Mouse (Mus musculus) MN1 (cell line): ENCODE measurements at regions not wholly inside any gene's neighbourhood (a gene's known extent, or its start where the extent isn't known, plus 50 kb on each side); places are given as distances from the start of the nearest gene placed in this dataset.

Experiments
- DNase-seq: peaks from one replicate; pipeline ENCODE4 v3.0.0-alpha.2; 2016; ENCODE audit warnings: low spot score

DNA sequence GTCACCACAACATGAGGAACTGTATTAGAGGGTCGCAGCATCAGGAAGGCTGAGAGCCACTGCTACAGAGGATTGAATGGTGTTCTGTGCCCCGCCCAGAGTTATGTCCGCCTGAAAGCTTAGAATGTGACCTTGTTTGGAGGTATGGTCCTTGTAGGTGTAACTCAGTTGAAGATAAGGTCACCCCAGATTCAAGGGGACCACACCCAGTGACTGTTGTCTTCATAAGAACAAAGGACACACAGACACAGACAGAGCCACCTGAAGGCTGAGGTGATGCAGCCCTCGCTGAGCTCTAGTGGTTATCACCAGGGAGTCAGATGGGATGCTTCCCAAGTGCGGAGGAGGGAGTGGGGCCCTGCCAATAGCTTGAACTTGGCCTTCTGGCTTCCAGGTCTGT lies 89.9 kb upstream of the 1600014C23Rik start:
- DNase-seq, result no peak

DNA sequence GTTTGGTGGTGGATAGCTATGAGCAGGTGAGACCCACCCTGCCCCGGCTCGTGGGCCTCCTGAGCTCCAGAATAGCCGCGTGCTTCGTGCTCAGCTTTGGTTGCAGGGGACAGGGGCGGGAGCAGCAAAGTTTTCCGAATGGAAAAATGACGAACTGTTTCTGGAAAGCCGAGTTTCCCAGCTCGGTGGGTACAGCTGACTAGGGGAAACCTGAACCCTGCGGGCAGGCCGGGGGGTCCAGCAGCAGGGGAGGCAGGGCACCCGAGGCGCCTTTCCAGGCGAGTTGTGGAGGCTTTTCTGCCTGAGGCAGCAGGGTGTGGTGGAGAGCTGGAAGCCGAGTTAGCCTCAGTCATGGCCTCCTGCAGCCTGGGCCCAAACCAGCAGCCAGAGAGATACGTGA lies 88.8 kb upstream of the 1600014C23Rik start:
- no peak for DNase-seq

DNA sequence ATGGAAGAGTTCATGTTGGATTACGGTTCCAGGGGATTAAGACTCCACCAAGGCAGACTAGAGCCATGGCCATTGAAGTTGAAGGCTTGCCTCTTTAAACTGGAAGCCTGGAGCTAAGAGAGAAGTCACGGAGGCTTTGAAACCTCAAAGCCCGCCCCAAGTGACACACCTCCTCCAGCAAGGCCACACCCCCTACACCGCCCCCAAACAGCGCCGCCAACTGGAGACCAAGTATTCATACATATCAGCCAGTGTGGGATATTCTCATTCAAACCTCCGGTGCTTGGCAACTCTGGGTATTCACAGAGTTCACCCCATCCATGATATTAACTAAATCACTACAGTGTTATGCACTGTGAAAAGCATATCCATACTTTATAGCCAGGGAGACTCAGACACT lies 87.7 kb upstream of the 1600014C23Rik start:
- DNase-seq, result no peak

DNA sequence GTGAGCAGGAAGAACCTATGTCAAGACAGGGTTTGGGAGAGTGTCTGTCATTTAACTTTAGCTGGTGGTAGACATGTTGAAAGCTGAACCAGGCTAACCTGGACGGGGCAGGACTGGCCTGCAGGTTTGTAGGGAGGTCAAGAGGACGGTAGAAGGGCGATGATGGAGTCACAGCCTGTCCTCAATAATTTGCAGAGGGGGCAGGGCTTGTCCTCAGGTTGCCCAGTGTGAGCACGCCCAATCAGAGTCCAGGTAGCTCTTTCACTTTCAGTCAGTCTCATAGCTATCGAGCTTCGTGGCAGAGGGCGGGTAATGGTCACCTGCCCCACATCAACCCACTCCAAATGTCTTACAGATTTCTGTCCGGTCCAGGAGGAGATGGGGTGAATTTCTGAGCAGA lies 85.5 kb upstream of the 1600014C23Rik start:
- DNase-seq, result no peak

DNA sequence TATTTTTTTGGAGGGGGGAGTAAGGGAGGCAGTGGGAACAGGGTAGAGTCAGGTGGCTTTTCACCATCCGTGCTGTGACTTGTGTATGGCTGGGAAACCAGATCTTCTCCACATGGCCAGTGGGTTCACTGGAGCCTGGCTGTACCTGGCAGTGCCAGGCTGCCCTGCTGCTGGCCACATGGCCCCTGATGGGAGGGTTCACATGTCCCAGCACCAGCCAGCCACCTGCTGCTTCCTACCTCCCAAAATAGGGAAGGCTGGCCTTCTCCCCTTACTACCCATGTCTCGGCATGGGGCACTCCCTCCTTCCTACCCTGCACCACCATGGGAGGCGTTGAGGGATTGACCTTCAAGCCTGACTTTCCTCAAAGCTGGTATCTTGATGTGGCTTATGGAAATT lies 82.9 kb upstream of the 1600014C23Rik start:
- peak; percentile 76 for DNase-seq

DNA sequence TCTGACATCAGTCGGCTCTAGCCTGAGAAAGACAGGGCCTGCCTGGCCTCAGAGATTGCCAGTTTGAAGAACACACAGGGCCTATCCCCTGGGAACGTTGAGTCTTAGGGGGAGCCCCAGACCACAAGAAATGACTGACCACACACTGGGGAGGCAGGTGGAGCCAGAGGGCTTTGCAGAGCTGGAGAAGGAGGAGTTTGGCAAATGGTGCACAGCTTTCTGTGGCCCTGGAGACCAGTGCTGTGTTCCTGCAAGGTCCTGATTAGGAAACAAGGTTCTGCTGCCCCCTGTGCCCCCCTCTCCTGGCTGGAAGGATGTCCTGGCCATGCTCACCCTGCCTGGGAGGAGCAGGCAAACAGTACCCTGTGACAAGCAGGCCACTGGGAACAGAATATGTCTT lies 82.2 kb upstream of the 1600014C23Rik start:
- DNase-seq, result peak; percentile 92

DNA sequence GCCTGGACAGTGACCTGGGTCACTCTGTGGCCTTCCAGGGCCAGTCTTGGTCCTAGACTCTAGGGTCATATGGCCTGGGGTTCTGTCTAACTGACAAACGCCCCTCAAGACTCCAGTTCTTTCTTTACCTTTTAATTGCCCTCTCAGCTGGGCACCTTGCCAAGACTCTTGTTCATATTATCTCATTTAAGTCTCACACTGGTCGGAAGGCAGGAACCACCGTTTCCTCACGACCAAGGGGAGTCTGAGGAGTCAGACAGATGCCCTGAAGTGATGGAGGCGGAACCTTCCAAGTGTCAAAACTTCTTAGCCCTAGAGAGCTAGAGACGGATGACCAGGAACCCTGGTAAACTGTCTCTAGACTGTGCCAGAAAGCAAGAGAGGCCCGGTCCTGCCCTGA lies 81.7 kb upstream of the 1600014C23Rik start:
- peak; percentile 78 for DNase-seq

DNA sequence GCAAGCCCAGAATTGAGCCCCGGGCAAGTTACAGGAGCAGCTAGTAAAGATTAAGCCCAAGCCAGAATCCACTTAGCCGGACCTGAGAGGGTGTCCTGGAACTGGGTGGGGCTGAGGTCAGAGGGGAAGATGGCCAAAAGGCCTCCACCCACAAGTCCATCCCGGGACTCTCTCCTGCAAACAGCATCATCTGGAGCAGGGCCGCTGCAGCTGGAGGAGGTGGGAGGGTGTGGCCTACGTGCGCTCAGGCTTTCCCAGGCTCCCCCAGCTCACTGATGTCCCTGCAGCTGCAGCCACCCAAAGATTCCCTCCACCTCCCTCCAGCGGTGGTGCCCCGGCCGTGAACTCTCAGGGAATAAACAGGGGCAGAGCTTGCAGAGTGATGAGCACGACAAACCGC lies 80.9 kb upstream of the 1600014C23Rik start:
- peak; percentile 79 for DNase-seq

DNA sequence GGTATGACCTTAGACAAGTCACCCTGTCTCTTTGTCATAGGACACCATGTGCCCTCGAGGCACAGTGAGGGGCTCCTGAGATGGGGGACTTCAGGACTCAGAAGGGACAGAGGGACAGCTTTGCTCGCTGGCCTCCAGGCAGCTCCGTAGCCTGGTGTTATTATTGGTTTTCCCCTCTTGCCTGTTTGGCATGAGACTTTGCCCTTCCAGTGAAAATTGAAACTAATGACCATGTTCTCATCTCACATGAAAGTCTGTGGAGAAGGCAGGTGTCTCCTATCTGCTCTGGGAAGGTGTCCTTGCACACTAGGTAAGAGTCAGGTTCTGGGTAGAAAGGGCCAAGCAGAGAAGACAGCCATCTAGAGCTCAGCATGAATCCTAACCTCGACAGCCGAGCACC lies 80.3 kb upstream of the 1600014C23Rik start:
- DNase-seq, result no peak

DNA sequence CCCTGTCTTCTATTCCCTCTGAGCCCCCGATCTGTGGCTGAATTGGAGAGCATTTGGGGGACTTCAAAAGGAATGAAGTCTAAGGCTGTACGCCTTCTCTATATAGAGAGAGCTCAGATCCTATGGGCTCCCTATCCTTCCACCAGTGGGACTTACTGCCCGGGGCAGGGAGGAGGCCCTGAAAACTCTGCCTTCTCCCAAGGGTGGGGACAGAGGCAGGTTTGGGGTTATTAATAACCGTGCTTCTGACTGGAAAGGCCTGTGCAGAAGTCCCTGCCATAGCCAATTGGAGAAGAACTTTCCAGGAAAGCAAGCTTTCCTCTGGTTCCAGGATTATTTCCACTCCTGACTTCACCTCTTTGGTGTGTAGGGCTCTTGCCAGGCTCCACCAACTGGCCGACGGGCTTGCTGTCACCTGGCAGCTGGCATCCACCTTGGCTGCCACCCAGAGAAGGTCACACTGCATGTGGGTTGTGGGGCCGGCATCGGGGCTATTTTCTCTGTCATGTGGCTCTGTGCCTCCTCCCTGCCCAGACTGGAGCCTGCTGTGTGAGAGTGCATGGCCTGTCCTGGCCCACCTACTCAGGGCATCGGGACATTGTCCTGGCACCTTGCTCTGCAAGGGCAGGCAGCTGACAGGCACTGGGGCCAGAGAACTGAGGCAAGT lies 78.8 kb upstream of the 1600014C23Rik start:
- DNase-seq, result peak; percentile 44

DNA sequence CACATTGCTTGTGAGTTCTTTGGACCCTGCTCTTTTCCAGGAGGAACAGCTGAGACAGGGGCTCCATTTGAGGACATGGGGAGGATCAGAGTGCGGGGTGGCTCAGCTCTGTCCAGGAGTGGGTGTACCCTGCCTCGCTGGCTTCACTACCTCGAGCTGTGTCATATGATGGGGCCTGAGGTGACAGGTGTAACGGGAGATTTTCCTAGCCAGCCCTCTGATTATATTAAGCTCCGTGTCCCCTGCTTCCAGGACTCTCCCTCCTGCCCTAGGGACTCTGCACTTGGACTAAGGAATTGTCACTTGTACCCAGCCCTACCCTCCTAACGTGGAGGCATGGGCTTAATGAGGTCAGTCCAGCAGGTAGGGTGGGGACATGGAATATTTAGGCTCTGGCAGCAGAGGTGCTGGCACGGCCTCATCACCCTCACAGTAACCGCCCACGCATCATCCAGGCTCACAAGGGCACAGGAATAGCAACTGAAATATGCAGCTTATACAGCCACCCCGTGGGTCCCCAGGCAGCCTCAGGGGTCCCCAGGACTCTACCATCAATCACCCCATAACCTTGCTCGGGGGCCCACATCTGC lies 78.1 kb upstream of the 1600014C23Rik start:
- DNase-seq, result no peak

DNA sequence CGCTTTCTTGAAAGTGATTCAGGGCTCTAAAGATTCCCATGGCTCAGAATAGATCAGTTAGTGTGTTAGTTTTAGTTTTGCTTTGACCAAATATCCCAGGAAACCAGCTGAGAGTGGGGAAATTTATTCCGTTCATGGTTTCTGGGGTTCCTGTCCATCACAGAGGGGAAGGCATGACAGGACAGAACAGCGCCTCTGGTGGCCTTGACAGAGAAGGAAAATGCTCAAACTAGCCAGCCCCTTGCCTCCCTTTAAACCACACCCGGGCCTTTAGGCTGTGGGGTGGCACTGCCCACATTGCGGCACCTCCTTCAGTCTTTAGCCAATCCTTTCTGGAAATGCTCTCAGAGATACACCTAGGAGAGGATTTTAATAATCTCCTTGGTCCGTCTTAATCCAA lies 76.1 kb upstream of the 1600014C23Rik start:
- no peak for DNase-seq

DNA sequence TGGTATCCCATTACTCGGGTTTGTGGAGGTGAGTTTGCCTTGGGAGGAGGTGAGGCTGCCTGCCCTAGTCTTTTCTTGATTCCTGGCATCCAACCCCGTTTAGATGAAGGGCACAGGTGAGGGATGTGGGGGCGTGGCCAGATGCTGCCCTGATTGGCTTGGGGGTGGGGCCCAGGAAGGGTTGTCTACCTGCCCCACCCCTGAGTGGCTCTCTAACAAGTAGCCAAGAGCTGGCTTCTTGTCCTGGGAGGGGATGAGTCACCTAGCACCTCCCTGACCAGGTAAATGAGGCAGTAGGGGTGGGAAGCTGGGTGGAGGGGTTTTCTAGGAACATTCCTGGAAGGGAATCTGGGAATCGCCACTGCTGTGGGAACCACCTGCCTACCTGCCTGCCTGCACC lies 74.7 kb upstream of the 1600014C23Rik start:
- DNase-seq, result no peak

DNA sequence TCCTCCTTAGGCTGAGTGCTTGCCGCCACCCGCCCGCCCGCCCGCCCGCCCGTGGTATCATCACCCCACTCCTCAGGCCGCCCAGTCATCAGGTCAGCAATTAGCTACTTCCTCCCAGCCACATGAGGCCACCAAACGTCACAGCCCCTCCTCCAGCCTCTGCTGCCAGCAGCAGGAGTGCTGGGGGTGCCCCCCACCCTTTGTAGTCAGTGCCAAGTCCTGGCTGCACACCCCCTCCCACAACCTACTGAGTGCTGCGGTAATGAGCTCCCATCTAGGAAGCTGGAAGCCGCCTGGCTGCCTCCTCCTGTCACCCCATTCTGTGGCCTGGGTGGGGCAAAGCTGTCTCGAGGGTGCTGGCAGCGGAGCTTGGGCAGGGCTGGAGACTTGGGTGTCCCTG lies 73.8 kb upstream of the 1600014C23Rik start:
- DNase-seq, result peak; percentile 78

DNA sequence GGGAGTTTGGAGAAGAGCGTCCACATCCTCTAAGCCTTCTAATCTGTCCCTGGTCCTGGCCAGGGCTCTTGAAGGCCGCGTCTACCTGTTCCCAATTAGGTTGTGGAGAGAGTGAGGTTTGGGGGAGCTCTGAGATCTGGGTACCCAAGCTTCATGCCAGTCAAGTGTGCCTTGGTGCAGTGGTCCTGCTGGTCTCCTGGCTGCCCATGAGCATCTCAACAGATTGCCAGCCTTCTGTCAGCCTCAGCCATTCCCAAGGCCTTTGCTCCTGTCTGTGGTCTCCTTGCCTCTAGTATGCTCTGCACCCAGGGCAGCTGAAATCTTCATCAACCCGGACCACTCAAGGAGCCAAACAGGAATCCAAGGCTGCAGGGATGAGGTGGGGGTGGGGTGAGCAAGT lies 73.2 kb upstream of the 1600014C23Rik start:
- no peak for DNase-seq

DNA sequence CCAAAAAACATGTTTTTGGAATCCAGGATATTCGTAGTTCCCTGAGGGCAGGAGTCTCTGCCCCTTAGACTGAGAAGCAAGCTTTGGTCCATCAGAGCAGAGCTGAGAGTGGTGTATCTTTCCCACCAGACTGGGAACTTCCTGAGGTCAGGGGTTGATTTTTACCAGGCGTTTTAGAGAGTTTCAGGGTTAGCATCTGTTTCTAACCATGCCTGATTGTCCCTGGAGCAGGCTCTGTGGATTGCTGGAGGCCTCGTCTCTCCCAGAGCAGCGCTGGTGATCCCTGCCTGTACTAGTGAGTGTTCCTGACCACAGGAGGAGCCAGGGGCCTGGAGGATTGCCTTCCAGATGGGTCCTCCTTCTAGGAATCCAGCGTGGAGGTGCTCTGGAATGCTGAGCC lies 72.8 kb upstream of the 1600014C23Rik start:
- no peak for DNase-seq

DNA sequence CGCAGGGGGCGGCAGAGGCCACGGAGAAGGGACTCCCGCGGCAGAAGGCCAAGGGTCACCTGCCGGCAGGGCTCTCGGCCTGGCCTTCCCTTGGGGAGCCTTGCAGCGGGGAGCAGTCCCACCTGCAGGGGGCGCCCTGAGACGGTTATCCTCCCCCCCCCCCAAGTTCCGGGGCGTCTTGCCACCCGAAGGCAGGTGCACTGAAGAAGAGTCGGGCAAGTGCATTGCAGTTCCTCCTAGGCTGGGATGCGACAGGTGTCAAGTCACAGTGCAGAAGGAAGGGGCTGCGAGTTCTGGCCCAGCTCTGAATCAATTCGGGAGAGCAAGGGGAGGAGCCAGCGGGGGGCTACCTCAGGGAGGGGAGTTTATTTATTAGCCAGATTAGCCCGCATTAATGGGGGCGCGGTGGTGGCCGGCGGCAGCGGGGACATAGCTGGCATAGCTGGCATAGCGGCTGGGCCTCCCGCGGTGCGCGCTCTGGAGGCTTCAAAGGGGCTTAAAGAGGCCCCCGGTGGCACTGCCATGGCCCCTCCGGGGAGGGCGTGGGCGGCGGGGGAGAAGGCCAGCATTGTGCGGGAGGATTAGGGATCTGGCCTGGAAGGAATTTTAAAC lies 71.9 kb upstream of the 1600014C23Rik start:
- DNase-seq, result no peak

DNA sequence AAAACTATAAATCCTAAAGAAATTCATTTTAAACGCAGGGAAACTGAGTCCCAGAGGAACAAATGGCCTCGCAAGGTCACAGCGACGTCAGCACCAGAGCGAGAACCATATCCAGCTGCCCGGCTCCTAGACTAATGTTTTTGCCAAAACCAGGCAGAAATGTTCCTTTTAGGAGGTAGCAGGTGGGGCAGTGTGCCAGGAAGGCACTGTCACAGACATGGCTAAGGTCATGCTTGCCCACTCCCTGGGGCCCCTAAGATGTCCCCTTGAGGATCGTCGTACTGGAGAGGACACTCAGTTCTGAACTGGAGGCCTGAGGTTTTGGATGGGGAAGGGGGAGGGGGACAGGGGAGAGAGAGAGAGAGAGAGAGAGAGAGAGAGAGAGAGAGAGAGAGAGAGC lies 69.7 kb upstream of the 1600014C23Rik start:
- no peak for DNase-seq

DNA sequence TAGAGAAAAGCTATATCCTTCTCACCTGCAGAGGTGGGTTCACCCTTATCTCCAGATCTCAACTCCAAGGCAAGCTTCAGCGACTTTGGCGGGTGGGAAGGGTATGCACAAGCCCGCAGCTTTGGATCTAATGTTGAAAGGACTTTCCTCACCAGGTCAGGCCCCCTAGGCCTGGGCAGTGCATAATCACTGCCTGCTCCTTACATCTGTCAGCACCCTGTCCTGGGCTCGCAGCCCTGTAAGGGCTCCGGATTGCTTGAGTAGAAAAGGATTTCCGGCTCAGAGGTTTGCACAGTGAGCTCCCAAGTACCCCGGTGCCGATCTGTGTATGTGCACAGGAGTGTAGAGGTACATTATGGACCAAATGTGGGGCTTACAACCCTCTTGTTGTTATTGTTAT lies 68.8 kb upstream of the 1600014C23Rik start:
- DNase-seq, result no peak

DNA sequence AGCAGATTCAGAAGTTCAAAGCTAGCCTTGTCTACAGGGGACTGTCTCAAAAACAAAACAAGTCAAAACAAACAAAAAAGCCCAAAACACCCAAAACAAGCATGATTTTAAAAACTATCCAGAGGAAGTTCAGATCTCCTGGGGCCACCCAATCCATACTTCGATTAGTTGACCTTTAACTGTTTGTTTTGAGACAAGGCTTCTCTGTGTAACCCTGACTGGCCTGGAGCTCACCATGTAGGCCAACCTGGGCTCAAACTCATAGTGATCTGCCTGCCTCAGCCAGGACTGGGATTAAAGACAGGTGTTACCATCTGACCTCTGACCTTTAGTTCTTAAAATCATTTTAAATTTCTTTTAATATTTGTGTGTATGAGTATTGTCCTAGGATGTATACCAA lies 66.1 kb upstream of the 1600014C23Rik start:
- no peak for DNase-seq

DNA sequence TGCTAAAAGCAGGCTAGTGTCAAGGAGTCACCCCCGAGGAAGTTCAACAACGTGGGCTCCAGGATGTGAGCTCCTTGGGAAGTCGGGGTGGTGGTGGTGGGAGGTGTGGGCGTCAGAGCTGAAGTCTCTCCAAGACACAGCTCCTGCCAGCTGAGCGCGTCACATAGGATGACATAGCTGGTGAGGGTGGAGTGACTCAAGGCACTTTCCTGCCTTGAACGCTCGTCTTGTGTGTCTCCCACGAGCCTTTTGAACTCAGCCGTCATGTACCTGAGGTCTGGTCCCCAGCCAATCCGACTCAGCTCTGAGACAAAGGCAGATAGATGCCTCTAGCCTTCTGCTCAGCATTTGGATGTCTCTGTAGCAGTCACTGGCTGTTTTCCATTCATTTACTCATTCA lies 65.4 kb upstream of the 1600014C23Rik start:
- no peak for DNase-seq

DNA sequence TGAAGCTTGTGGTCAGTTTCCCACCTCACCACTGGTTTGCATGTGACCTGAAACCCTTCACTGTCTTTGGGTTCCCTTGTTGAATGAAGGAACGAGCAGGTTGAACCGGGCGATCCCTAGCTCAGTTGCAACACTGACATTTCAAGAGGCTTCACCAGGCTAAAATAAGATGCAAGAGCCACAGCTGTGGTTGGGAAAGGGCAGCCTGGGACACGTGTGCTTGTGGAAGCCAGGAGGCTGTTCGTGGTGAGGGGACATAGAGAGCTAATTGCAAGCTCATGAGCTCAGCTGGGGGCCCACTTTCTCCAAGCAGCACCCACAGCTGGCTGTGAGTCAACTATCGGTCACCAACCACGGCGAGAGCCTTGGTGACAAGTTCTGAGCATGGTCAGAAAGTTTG lies 64.8 kb upstream of the 1600014C23Rik start:
- DNase-seq, result no peak

DNA sequence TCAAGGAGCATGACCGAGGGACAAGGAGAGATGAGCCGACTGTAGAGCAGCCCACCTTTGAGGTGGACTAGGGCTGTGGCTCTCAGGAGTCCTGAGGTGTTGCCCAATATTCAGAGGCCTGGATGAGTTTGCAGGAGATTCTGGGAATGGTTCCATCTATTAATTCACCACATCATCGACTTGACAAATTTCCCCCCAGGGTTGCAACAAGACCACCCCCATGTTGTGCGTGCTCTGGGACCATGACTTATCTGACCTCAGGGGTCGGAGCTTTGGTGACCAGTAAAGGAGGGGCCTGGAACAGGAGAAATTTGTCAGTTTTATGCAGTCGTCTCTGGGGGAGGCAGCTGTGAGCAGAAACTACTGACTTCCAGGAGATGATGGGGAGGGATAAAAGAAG lies 63.5 kb upstream of the 1600014C23Rik start:
- DNase-seq, result no peak

DNA sequence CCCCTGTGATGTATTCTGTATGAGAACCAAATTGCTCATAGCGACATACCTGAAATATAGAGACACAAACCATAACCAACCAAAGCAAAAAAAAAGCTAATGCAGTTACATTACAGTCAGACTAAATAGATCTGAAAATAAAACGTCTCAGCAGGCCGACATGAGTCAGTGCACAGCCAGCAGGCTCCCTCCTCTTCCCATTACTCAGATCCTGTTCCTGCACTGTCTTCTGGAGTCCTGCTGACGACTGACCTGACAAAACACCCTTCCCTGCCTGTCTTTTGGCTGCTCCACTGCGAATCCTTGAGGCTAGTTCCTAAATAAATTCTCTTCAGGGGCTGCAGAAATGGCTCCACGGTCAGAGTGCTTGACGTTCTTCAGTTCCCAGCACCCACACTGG lies 61.3 kb upstream of the 1600014C23Rik start:
- DNase-seq, result no peak
